Mouse (Mus musculus) forebrain, embryonic 11.5 days (tissue): ENCODE results near the gene Olfr736. TPM values are rescaled to one million over a fixed set of nuclear protein-coding genes. Genes with fewer than 3 reads are reported as not detected.

Experiments
- ATAC-seq: fragments of 200-750 bp; cut with Nextera tagmentation; replicated peaks from 2 replicates; pipeline ENCODE4 v1.8.0; 2017; ENCODE audit warnings: moderate TSS enrichment; ENCODE audit not compliant: low FRiP score
- DNase-seq: peaks from one replicate; pipeline ENCODE4 v3.0.0-alpha.2; 2017; ENCODE audit warnings: low spot score
- H3K27ac ChIP-seq: fragments of 300-500 bp; sonication (generic); 2 replicates; pipeline ENCODE4 v1.5.1; 2014; ENCODE audit warnings: low read depth, low read length
- H3K27me3 ChIP-seq: fragments of 300-500 bp; sonication (generic); 2 replicates; pipeline ENCODE4 v1.6.1; 2014; ENCODE audit warnings: mild to moderate bottlenecking, low read length, mixed read lengths; ENCODE audit not compliant: control insufficient read depth, insufficient read depth
- H3K36me3 ChIP-seq: fragments of 300-500 bp; sonication (generic); 2 replicates; pipeline ENCODE4 v1.6.1; 2014; ENCODE audit warnings: mild to moderate bottlenecking, low read length, moderate library complexity, mixed read lengths; ENCODE audit not compliant: control insufficient read depth, insufficient read depth
- H3K4me1 ChIP-seq: fragments of 300-500 bp; sonication (generic); replicated peaks from 2 replicates; pipeline ENCODE4 v1.6.1; 2014; ENCODE audit warnings: low read length, mixed read lengths; ENCODE audit not compliant: control insufficient read depth, insufficient read depth
- H3K4me2 ChIP-seq: fragments of 300-500 bp; sonication (generic); 2 replicates; pipeline ENCODE4 v1.6.1; 2014; ENCODE audit warnings: low read depth, mild to moderate bottlenecking, low read length, moderate library complexity, mixed read lengths; ENCODE audit not compliant: severe bottlenecking
- H3K4me3 ChIP-seq: fragments of 300-500 bp; sonication (generic); 2 replicates; pipeline ENCODE4 v1.5.1; 2014; ENCODE audit warnings: low read depth, low read length
- H3K9ac ChIP-seq: fragments of 300-500 bp; sonication (generic); 2 replicates; pipeline ENCODE4 v1.6.1; 2014; ENCODE audit warnings: low read length
- H3K9me3 ChIP-seq: fragments of 300-500 bp; sonication (generic); 2 replicates; pipeline ENCODE4 v1.6.1; 2016; ENCODE audit warnings: low read length, mixed read lengths; ENCODE audit not compliant: control insufficient read depth
- WGBS: fragments of 180-500 bp; shearing (Covaris S2); extraction: QIAGEN DNeasy Blood & Tissue Kit; methylation state at CpG from one replicate; pipeline ENCODE4 v1.1.7; 2014; 5-methylcytosine and 5-hydroxymethylcytosine counted together
- polyA plus RNA-seq: library from polyadenylated mRNA; unstranded; fragments of >200 nt; fragmentation: Nextera tagmentation; extraction: Ambion mirVana; gene quantifications from 2 replicates; pipeline ENCODE4 v1.2.1, GENCODE M21; 2014

Gene Olfr736
- not detected in 2 replicates for polyA plus RNA-seq

- 87% methylated on average over 2 of the region's 2 CpGs for WGBS
- Histone ChIP-seq H3K27ac (no peak within 1 kb of the TSS), H3K4me3 (no peak within 1 kb of the TSS), H3K4me2 (no peak within 1 kb of the TSS), H3K9ac (no peak within 1 kb of the TSS), H3K36me3 (no peaks in the 10 kb centered on the region), H3K4me1 (no peaks in the 10 kb centered on the region), H3K27me3 (no peaks in the 10 kb centered on the region), H3K9me3 (no peaks in the 10 kb centered on the region)
- no peak for ATAC-seq
- DNase-seq, result no peak
Observed at GRCm38 (mm10) chr14:50380863-50381262, at the start of gene Olfr736. Gene Olfr736 (plus strand): TSS chr14:50381163.

- no peak within 1 kb of the TSS for H3K27ac ChIP-seq
- H3K36me3 ChIP-seq, result no peaks in the 10 kb centered on the region
- no peak within 1 kb of the TSS for H3K4me3 ChIP-seq
- no peak within 1 kb of the TSS for H3K4me2 ChIP-seq
- 87% methylated on average over 2 of the region's 2 CpGs for WGBS
- no peaks in the 10 kb centered on the region for H3K27me3 ChIP-seq
- ATAC-seq, result no peak
- DNase-seq, result no peak
- no peaks in the 10 kb centered on the region for H3K4me1 ChIP-seq
- H3K9ac ChIP-seq, result no peak within 1 kb of the TSS
- H3K9me3 ChIP-seq, result no peaks in the 10 kb centered on the region
Observed at GRCm38 (mm10) chr14:50348796-50349195, 32.2 kb upstream of the Olfr736 start, which contains the start of gene Olfr735. Gene Olfr735 (minus strand): TSS chr14:50348872.

- H3K9me3 ChIP-seq, result no peaks in the 10 kb centered on the region
- no peaks in the 10 kb centered on the region for H3K36me3 ChIP-seq
- ATAC-seq, result no peak
- no peaks in the 10 kb centered on the region for H3K4me1 ChIP-seq
- no peak overlapping the region for H3K4me2 ChIP-seq
- no peak overlapping the region for H3K4me3 ChIP-seq
- no peaks in the 10 kb centered on the region for H3K27me3 ChIP-seq
- H3K27ac ChIP-seq, result no peak overlapping the region
- H3K9ac ChIP-seq, result no peak overlapping the region
- DNase-seq, result no peak
- WGBS, result 48% methylated on average over 3 of the region's 3 CpGs
Observed at GRCm38 (mm10) chr14:50352438-50352837, 28.5 kb upstream of the Olfr736 start.

- Histone ChIP-seq H3K36me3 (no peaks in the 10 kb centered on the region), H3K27me3 (no peaks in the 10 kb centered on the region), H3K27ac (no peak overlapping the region), H3K9me3 (no peaks in the 10 kb centered on the region), H3K9ac (no peak overlapping the region), H3K4me2 (no peak overlapping the region), H3K4me3 (no peak overlapping the region), H3K4me1 (no peaks in the 10 kb centered on the region)
- DNase-seq, result no peak
- ATAC-seq, result no peak
- 91% methylated on average over 2 of the region's 2 CpGs for WGBS
Observed at GRCm38 (mm10) chr14:50356725-50357124, 24.2 kb upstream of the Olfr736 start.

- no peak for ATAC-seq
- Histone ChIP-seq H3K9ac (no peak within 1 kb of the TSS), H3K27ac (no peak within 1 kb of the TSS), H3K9me3 (no peaks in the 10 kb centered on the region), H3K4me3 (no peak within 1 kb of the TSS), H3K36me3 (no peaks in the 10 kb centered on the region), H3K4me1 (no peaks in the 10 kb centered on the region), H3K27me3 (no peaks in the 10 kb centered on the region), H3K4me2 (no peak within 1 kb of the TSS)
- DNase-seq, result no peak
- WGBS, result 89% methylated on average over 2 of the region's 2 CpGs
Observed at GRCm38 (mm10) chr14:50357593-50357992, 23.4 kb upstream of the Olfr736 start, which contains the start of gene Tlr11. Gene Tlr11 (plus strand): TSS chr14:50357914.

- H3K36me3 ChIP-seq, result no peaks in the 10 kb centered on the region
- H3K4me1 ChIP-seq, result no peaks in the 10 kb centered on the region
- ATAC-seq, result no peak
- no peak overlapping the region for H3K4me3 ChIP-seq
- H3K27ac ChIP-seq, result no peak overlapping the region
- DNase-seq, result no peak
- H3K9ac ChIP-seq, result no peak overlapping the region
- WGBS, result 89% methylated on average over 3 of the region's 3 CpGs
- no peaks in the 10 kb centered on the region for H3K27me3 ChIP-seq
- H3K4me2 ChIP-seq, result no peak overlapping the region
- no peaks in the 10 kb centered on the region for H3K9me3 ChIP-seq
Observed at GRCm38 (mm10) chr14:50360480-50360879, 20.5 kb upstream of the Olfr736 start.

GRCm38 (mm10) chr14:50363561-50363960 is 17.4 kb upstream of the Olfr736 start:
- H3K4me3 ChIP-seq, result no peak overlapping the region
- H3K27ac ChIP-seq, result no peak overlapping the region
- WGBS, result 88% methylated on average over 2 of the region's 2 CpGs
- H3K4me1 ChIP-seq, result no peaks in the 10 kb centered on the region
- no peaks in the 10 kb centered on the region for H3K36me3 ChIP-seq
- H3K9me3 ChIP-seq, result no peaks in the 10 kb centered on the region
- no peaks in the 10 kb centered on the region for H3K27me3 ChIP-seq
- H3K9ac ChIP-seq, result no peak overlapping the region
- DNase-seq (no peak), ATAC-seq (no peak)
- H3K4me2 ChIP-seq, result no peak overlapping the region

- ATAC-seq (no peak), DNase-seq (no peak)
- no peak within 1 kb of the TSS for H3K27ac ChIP-seq
- H3K9ac ChIP-seq, result no peak within 1 kb of the TSS
- no peaks in the 10 kb centered on the region for H3K36me3 ChIP-seq
- WGBS, result 83% methylated on average over 1 of the region's 1 CpGs
- no peaks in the 10 kb centered on the region for H3K27me3 ChIP-seq
- no peaks in the 10 kb centered on the region for H3K4me1 ChIP-seq
- no peak within 1 kb of the TSS for H3K4me2 ChIP-seq
- H3K9me3 ChIP-seq, result no peaks in the 10 kb centered on the region
- no peak within 1 kb of the TSS for H3K4me3 ChIP-seq
Observed at GRCm38 (mm10) chr14:50407268-50407667, 26.3 kb downstream of the Olfr736 start, which contains the start of gene Olfr738. Gene Olfr738 (plus strand): TSS chr14:50407568.

- DNase-seq, result no peak
- WGBS, result 82% methylated on average over 2 of the region's 2 CpGs
- no peak within 1 kb of the TSS for H3K27ac ChIP-seq
Observed at GRCm38 (mm10) chr14:50418326-50418725, 37.4 kb downstream of the Olfr736 start, which contains the start of gene Olfr739. Gene Olfr739 (plus strand): TSS chr14:50418626.

More at GRCm38 (mm10) chr14:50418326-50418725, 37.4 kb downstream of the Olfr736 start, which contains the start of gene Olfr739:
- H3K4me3 ChIP-seq, result no peak within 1 kb of the TSS
- no peaks in the 10 kb centered on the region for H3K9me3 ChIP-seq
- no peak for ATAC-seq
- H3K36me3 ChIP-seq, result no peaks in the 10 kb centered on the region
- H3K4me2 ChIP-seq, result no peak within 1 kb of the TSS
- no peaks in the 10 kb centered on the region for H3K27me3 ChIP-seq
- H3K9ac ChIP-seq, result no peak within 1 kb of the TSS
- no peaks in the 10 kb centered on the region for H3K4me1 ChIP-seq
